Mouse (Mus musculus): ENCODE results near the gene Abca2. TPM values are rescaled to one million over a fixed set of nuclear protein-coding genes. Genes with fewer than 3 reads are reported as not detected.
"Not testable (repeated sequence)": the region's sequence is repeated elsewhere in the genome, so short reads cannot be mapped to it uniquely, and the experiment has no call there.

Gene Abca2
- polyA plus RNA-seq, 1 experiment from 2014 or later, result 5.6 TPM

DNA sequence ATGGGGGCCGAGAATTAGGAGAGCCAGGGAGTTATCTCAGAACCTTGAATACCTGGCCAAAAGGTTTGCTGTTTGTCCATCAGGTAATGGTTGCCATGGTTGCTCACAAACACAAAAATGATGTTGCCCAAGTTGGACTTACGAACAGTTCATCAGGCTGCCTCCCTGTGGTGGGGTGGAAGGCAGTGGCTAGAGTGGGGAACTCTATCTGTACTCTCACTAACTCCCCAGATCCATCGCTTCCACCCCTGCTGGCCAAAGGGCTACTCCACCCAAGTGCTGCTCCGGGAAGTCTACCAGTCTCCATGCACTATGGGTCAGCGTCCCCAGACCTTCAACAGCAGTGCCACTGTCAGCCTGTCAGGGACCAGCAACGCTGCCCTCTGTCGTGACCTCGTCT lies 29.5 kb upstream of the Abca2 start, which contains the start of gene Npdc1:
TSS of gene Npdc1 (plus strand) at position 301 of the 400 bp plus-strand sequence.
- no peak for ATAC-seq (ENCODE audit: insufficient read depth, low FRiP score, low TSS enrichment)
- 68% methylated on average over 8 of the region's 8 CpGs for WGBS

GRCm38 (mm10) chr2:25400291-25400690 lies 28.2 kb upstream of the Abca2 start:
- Histone ChIP-seq H3K27ac (ENCODE audit: low read depth, low read length) (no peak overlapping the region), H3K4me2 (ENCODE audit: low read depth) (no peak overlapping the region), H3K4me1 (ENCODE audit: control insufficient read depth, insufficient read depth, low read length) (peaks cover 2% of the 10 kb centered on the region; the same call in 1 of the 2 replicates), H3K36me3 (ENCODE audit: control insufficient read depth, insufficient read depth, low read length) (no peaks in the 10 kb centered on the region), H3K27me3 (ENCODE audit: control insufficient read depth, insufficient read depth, low read length) (peaks cover 50% of the 10 kb centered on the region), H3K9ac (ENCODE audit: low read length) (no peak overlapping the region), H3K9me3 (ENCODE audit: control insufficient read depth, low read length) (no peaks in the 10 kb centered on the region), H3K4me3 (ENCODE audit: low read depth, low read length) (no peak overlapping the region)
- ATAC-seq (ENCODE audit: insufficient read depth, low FRiP score, low TSS enrichment) (no peak), DNase-seq (ENCODE audit: low spot score) (no peak)
- 24% methylated on average over 16 of the region's 16 CpGs for WGBS

More for the DNA sequence above, 29.5 kb upstream of the Abca2 start, which contains the start of gene Npdc1:
- Histone ChIP-seq H3K4me3 (ENCODE audit: low read depth, low read length) (no peak within 1 kb of the TSS), H3K9ac (ENCODE audit: low read length) (no peak within 1 kb of the TSS), H3K9me3 (ENCODE audit: control insufficient read depth, low read length) (no peaks in the 10 kb centered on the region), H3K4me1 (ENCODE audit: control insufficient read depth, insufficient read depth, low read length) (peaks cover 2% of the 10 kb centered on the region; the same call in 1 of the 2 replicates), H3K4me2 (ENCODE audit: low read depth) (no peak within 1 kb of the TSS), H3K36me3 (ENCODE audit: control insufficient read depth, insufficient read depth, low read length) (no peaks in the 10 kb centered on the region), H3K27ac (ENCODE audit: low read depth, low read length) (no peak within 1 kb of the TSS), H3K27me3 (ENCODE audit: control insufficient read depth, insufficient read depth, low read length) (peaks cover 57% of the 10 kb centered on the region)
- DNase-seq (ENCODE audit: low spot score), result no peak

GRCm38 (mm10) chr2:25400764-25401163 lies 27.7 kb upstream of the Abca2 start:
- 3% methylated on average over 17 of the region's 17 CpGs for WGBS
- Histone ChIP-seq H3K27ac (ENCODE audit: low read depth, low read length) (no peak overlapping the region), H3K4me3 (ENCODE audit: low read depth, low read length) (no peak overlapping the region), H3K27me3 (ENCODE audit: control insufficient read depth, insufficient read depth, low read length) (peaks cover 46% of the 10 kb centered on the region), H3K9ac (ENCODE audit: low read length) (no peak overlapping the region), H3K4me1 (ENCODE audit: control insufficient read depth, insufficient read depth, low read length) (peaks cover 2% of the 10 kb centered on the region; the same call in 1 of the 2 replicates), H3K4me2 (ENCODE audit: low read depth) (peak overlapping the region; percentile 23; the same call in 1 of the 2 replicates), H3K36me3 (ENCODE audit: control insufficient read depth, insufficient read depth, low read length) (no peaks in the 10 kb centered on the region), H3K9me3 (ENCODE audit: control insufficient read depth, low read length) (no peaks in the 10 kb centered on the region)
- DNase-seq (ENCODE audit: low spot score), result peak; percentile 60
- ATAC-seq (ENCODE audit: insufficient read depth, low FRiP score, low TSS enrichment), result no peak

GRCm38 (mm10) chr2:25402377-25402971 lies 26.0 kb upstream of the Abca2 start:
- H3K9ac ChIP-seq (ENCODE audit: low read length), result peak overlapping the region; percentile 89
- H3K4me3 ChIP-seq (ENCODE audit: low read depth, low read length), result peak overlapping the region; percentile 76
- H3K4me2 ChIP-seq (ENCODE audit: low read depth), result peak overlapping the region; percentile 75
- no peaks in the 10 kb centered on the region for H3K36me3 ChIP-seq (ENCODE audit: control insufficient read depth, insufficient read depth, low read length)
- no peak overlapping the region; the same call in 1 of the 2 replicates for H3K27ac ChIP-seq (ENCODE audit: low read depth, low read length)
- peaks cover 29% of the 10 kb centered on the region for H3K27me3 ChIP-seq (ENCODE audit: control insufficient read depth, insufficient read depth, low read length)
- H3K9me3 ChIP-seq (ENCODE audit: control insufficient read depth, low read length), result no peaks in the 10 kb centered on the region
- ATAC-seq (ENCODE audit: insufficient read depth, low FRiP score, low TSS enrichment) (peak; percentile 59), DNase-seq (ENCODE audit: low spot score) (peak; percentile 86)
- H3K4me1 ChIP-seq (ENCODE audit: control insufficient read depth, insufficient read depth, low read length), result peaks cover 2% of the 10 kb centered on the region; the same call in 1 of the 2 replicates
- 1% methylated on average over 13 of the region's 13 CpGs for WGBS

DNA sequence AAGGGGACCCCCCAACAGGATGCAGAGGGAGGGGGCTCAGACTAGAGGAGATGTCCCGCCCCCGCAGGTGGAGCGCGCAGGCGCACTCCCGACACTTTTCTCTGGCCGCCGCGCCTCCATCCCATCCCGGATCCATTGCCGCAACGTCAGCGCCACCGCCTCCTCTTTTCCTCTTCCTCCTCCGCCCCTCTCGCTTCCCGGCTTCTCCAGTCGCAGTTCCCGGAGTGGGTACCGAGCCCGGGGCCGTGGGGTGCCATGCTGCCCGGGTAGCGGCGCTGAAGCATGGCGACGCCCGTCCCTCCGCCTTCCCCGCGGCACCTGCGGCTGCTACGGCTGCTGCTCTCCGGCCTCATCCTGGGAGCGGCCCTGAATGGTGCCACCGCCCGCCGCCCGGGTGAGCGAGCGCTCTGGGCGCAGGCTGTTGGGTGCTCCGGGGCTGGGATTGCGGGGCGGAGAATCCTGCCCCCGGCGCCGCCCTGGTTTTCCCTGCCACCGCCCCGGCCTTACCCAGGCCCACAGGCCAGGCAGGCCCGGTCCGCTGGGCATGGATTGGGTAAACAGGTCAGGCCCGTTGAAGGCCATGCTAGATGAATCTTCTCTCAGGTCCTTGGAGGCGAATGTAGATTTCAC lies 25.4 kb upstream of the Abca2 start:
- peak; percentile 71 for DNase-seq (ENCODE audit: low spot score)
- Histone ChIP-seq H3K4me2 (ENCODE audit: low read depth) (peak overlapping the region; percentile 75), H3K27me3 (ENCODE audit: control insufficient read depth, insufficient read depth, low read length) (peaks cover 29% of the 10 kb centered on the region), H3K4me1 (ENCODE audit: control insufficient read depth, insufficient read depth, low read length) (peaks cover 2% of the 10 kb centered on the region; the same call in 1 of the 2 replicates), H3K36me3 (ENCODE audit: control insufficient read depth, insufficient read depth, low read length) (no peaks in the 10 kb centered on the region), H3K4me3 (ENCODE audit: low read depth, low read length) (peak overlapping the region; percentile 76), H3K9me3 (ENCODE audit: control insufficient read depth, low read length) (no peaks in the 10 kb centered on the region), H3K27ac (ENCODE audit: low read depth, low read length) (peak overlapping the region; percentile 55), H3K9ac (ENCODE audit: low read length) (peak overlapping the region; percentile 89)
- peak; percentile 63 for ATAC-seq (ENCODE audit: insufficient read depth, low FRiP score, low TSS enrichment)
- 2% methylated on average over 45 of the region's 54 CpGs for WGBS

DNA sequence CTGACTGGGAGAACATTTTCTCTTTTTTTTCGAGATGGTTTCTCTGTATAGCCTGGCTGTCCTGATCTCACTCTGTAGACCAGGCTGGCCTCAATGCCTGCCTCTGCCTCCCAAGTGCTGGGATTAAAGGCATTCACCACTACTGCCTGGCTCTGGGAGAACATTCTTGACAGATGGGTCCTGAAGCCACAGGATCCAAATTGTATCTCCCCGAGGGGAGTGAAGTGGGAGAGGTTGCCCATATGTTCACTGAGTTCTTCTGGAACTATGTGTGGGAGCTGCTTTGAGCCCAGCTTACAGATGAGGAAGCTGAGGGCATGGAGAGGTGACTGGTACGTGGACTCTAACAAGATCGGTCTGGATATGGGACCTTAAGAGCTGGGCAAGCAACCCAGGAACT lies 24.5 kb upstream of the Abca2 start:
- H3K9me3 ChIP-seq (ENCODE audit: control insufficient read depth, low read length), result no peaks in the 10 kb centered on the region
- peaks cover 2% of the 10 kb centered on the region; the same call in 1 of the 2 replicates for H3K4me1 ChIP-seq (ENCODE audit: control insufficient read depth, insufficient read depth, low read length)
- H3K4me2 ChIP-seq (ENCODE audit: low read depth), result peak overlapping the region; percentile 75
- WGBS, result 82% methylated on average over 4 of the region's 4 CpGs
- H3K4me3 ChIP-seq (ENCODE audit: low read depth, low read length), result peak overlapping the region; percentile 76
- no peak overlapping the region for H3K27ac ChIP-seq (ENCODE audit: low read depth, low read length)
- H3K9ac ChIP-seq (ENCODE audit: low read length), result no peak overlapping the region; the same call in 1 of the 2 replicates
- no peaks in the 10 kb centered on the region for H3K36me3 ChIP-seq (ENCODE audit: control insufficient read depth, insufficient read depth, low read length)
- H3K27me3 ChIP-seq (ENCODE audit: control insufficient read depth, insufficient read depth, low read length), result peaks cover 23% of the 10 kb centered on the region
- no peak for ATAC-seq (ENCODE audit: insufficient read depth, low FRiP score, low TSS enrichment)
- no peak for DNase-seq (ENCODE audit: low spot score)

- ATAC-seq (ENCODE audit: insufficient read depth, low FRiP score, low TSS enrichment) (no peak), DNase-seq (ENCODE audit: low spot score) (no peak)
- Histone ChIP-seq H3K4me3 (ENCODE audit: low read depth, low read length) (no peak overlapping the region), H3K27me3 (ENCODE audit: control insufficient read depth, insufficient read depth, low read length) (no peaks in the 10 kb centered on the region), H3K9ac (ENCODE audit: low read length) (no peak overlapping the region), H3K27ac (ENCODE audit: low read depth, low read length) (no peak overlapping the region), H3K9me3 (ENCODE audit: control insufficient read depth, low read length) (no peaks in the 10 kb centered on the region), H3K4me1 (ENCODE audit: control insufficient read depth, insufficient read depth, low read length) (no peaks in the 10 kb centered on the region; the same call in 1 of the 2 replicates), H3K4me2 (ENCODE audit: low read depth) (no peak overlapping the region), H3K36me3 (ENCODE audit: control insufficient read depth, insufficient read depth, low read length) (no peaks in the 10 kb centered on the region)
- 90% methylated on average over 10 of the region's 10 CpGs for WGBS
Measured at GRCm38 (mm10) chr2:25408908-25409307, 19.6 kb upstream of the Abca2 start.

DNA sequence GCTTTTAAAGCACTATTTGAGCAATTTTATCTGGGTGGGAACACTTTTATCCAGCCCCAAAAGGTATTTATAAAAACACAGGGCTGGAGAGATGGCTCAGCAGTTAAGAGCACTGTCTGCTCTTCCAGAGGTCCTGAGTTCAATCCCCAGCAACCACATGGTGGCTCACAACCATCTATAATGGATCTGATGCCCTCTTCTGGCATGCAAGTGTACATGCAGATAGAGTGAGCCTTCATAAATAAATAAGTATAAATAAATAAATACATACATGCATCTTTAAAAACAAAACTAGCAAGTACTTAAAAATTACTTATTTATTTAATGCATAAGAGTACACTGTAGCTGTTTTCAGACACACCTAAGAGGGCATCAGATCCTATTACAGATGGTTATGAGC lies 15.1 kb upstream of the Abca2 start:
- H3K36me3 ChIP-seq (ENCODE audit: control insufficient read depth, insufficient read depth, low read length); DNase-seq (ENCODE audit: low spot score); H3K4me3 ChIP-seq (ENCODE audit: low read depth, low read length); H3K4me2 ChIP-seq (ENCODE audit: low read depth); ATAC-seq (ENCODE audit: insufficient read depth, low FRiP score, low TSS enrichment); H3K27ac ChIP-seq (ENCODE audit: low read depth, low read length); H3K9me3 ChIP-seq (ENCODE audit: control insufficient read depth, low read length); H3K4me1 ChIP-seq (ENCODE audit: control insufficient read depth, insufficient read depth, low read length); H3K9ac ChIP-seq (ENCODE audit: low read length); H3K27me3 ChIP-seq (ENCODE audit: control insufficient read depth, insufficient read depth, low read length): not testable (repeated sequence)

- ATAC-seq (ENCODE audit: insufficient read depth, low FRiP score, low TSS enrichment), result no peak
- no peak for DNase-seq (ENCODE audit: low spot score)
- Histone ChIP-seq H3K27me3 (ENCODE audit: control insufficient read depth, insufficient read depth, low read length) (no peaks in the 10 kb centered on the region), H3K4me1 (ENCODE audit: control insufficient read depth, insufficient read depth, low read length) (no peaks in the 10 kb centered on the region), H3K4me2 (ENCODE audit: low read depth) (no peak overlapping the region), H3K27ac (ENCODE audit: low read depth, low read length) (no peak overlapping the region), H3K4me3 (ENCODE audit: low read depth, low read length) (no peak overlapping the region), H3K36me3 (ENCODE audit: control insufficient read depth, insufficient read depth, low read length) (no peaks in the 10 kb centered on the region), H3K9ac (ENCODE audit: low read length) (no peak overlapping the region), H3K9me3 (ENCODE audit: control insufficient read depth, low read length) (no peaks in the 10 kb centered on the region)
- WGBS, result 24% methylated on average over 3 of the region's 3 CpGs
Measured at GRCm38 (mm10) chr2:25417426-25417825, 11.1 kb upstream of the Abca2 start.
